Mouse (Mus musculus): Measurements from ENCODE around the gene Mrpl58. TPM values are rescaled to one million over a fixed set of nuclear protein-coding genes. Genes with fewer than 3 reads are reported as not detected.

The Mrpl58 gene
- 10 to 100 TPM; 95.7 to 96.6 TPM for total RNA-seq (2021)
- long read RNA-seq, experiment 1, transcript Mrpl58-209 (6 exons, 2,596 nt): major isoform, 23 of 45 reads
- long read RNA-seq, experiment 1, transcript Mrpl58-202 (6 exons, 749 nt): minor isoform, 7 of 45 reads
- long read RNA-seq, experiment 1, partial matches to known transcripts: 2 of 45 reads
- long read RNA-seq, experiment 1, other reads (novel, unspliced or antisense): 9 of 45 reads
- long read RNA-seq, experiment 2, transcript Mrpl58-209 (6 exons, 2,596 nt): major isoform, 51 of 84 reads
- long read RNA-seq, experiment 2, transcript Mrpl58-202 (6 exons, 749 nt): minor isoform, 12 of 84 reads
- long read RNA-seq, experiment 2, partial matches to known transcripts: 2 of 84 reads
- long read RNA-seq, experiment 2, other reads (novel, unspliced or antisense): 15 of 84 reads

- DNase-seq (ENCODE audit: low spot score in 2 of 2): peak; percentile 88 to 92
Measured at GRCm38 (mm10) chr11:115403338-115404124, at the start of gene Mrpl58. Gene Mrpl58, plus strand, starts transcription at chr11:115403752.

DNA sequence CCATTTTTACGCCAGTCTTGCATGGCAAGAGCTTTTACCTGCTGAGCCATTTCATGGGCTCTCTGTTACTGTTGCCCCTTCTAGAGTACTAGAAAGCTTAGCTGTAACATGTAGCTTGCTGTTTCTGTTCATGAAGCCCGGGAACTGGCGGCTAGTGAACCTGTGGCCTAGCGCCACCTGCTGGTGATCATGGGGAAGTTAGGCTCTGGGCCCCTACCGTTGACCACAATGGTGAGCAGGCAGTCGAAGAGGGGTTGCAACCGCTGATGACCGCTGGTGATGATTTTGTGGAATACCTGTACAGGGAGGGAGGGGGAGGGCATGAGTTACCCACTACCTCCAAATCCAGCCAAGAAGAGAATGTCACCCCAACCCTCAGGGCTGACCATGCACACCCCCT, 49.4 kb upstream of the Mrpl58 start:
- peak; percentile 51 to 78 for DNase-seq (ENCODE audit: low spot score in 2 of 2)

GRCm38 (mm10) chr11:115358468-115358867, 45.1 kb upstream of the Mrpl58 start:
- peak; percentile 71 for DNase-seq (ENCODE audit: low spot score in 2 of 2)

DNA sequence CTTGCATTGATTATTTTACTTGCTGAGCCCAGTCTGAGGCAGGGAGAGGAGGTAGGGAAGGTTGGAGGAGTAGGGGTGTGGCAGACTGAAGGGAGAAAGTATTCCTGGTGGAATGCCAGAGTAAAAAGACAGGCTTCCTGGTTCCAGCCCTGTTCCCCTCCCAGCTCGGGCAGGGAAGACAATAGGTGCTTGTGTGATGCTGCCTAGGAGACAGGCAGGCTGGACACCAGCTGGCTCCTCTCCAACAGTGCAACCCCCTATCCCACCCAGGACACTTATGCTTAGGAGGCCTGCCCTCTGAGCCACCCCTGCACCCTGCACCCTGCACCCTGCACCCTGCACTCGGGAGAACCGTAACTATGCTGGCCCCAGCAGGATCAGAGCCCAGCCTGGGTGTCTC, 44.3 kb upstream of the Mrpl58 start:
- no peak for DNase-seq (ENCODE audit: low spot score in 2 of 2)

DNA sequence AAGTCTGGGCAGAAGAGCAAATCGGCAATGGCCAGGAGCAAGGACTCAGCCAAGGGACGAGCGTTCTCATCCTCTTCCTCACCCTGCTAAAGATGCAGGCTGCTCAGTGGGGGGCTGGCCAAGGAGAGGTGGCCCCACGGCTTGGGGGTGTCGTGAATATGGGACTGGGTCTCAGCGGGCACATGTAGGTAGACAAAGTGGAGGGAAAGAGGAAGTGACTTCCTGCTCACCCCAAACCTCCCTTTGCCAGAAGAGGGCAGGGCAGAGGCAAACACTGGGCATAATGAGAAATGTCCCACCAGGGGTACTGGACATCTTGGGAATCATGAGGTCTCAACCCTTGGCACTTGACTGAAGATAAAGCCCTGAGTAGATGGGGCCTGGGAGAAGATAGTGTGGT, 43.8 kb upstream of the Mrpl58 start:
- DNase-seq (ENCODE audit: low spot score in 2 of 2): no peak

- no peak for DNase-seq (ENCODE audit: low spot score in 2 of 2)
Measured at GRCm38 (mm10) chr11:115364136-115364535, 39.4 kb upstream of the Mrpl58 start.

GRCm38 (mm10) chr11:115366039-115366705, 37.4 kb upstream of the Mrpl58 start:
- no peak for DNase-seq (ENCODE audit: low spot score in 2 of 2)

DNA sequence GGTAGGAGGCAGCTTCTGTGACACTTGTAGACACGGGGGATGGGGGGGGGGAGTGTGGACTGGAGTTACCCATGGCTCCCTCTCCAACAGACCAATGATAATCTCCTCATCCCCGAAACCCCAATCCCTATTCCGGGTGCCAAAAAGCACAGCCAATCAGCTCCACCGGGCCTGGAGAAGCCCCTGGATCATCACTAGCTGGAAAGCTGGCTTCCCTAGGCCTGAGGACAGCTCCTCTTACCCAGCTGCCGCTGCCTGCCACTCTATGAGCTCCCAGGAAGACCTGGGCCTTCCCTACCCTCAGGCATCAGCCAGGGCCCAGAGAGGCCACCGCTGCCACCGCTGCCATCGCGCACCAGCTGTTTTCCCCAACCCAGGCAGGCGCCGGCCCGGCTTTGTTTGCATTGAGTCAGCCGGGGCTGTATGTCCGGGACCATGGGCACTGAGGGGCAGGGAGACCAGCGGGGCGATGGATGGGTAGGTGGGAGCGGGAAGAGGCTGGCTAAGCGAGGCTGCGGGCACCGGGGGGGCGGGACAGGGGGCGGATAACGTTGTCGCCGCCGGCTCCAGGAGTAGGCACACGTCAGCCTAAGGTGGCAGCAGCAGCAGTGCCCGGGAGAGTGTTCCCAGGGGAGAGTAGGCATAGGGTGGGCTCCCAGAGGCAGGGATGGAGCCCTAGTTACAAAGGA, 36.7 kb upstream of the Mrpl58 start:
- peak; percentile 66 to 77 for DNase-seq (ENCODE audit: low spot score in 2 of 2)

GRCm38 (mm10) chr11:115367395-115367944, 36.1 kb upstream of the Mrpl58 start, which contains the start of gene Hid1:
Gene Hid1, minus strand, starts transcription at chr11:115367756.
- peak; percentile 79 to 86 for DNase-seq (ENCODE audit: low spot score in 2 of 2)

GRCm38 (mm10) chr11:115370368-115370767, 33.2 kb upstream of the Mrpl58 start:
- DNase-seq (ENCODE audit: low spot score in 2 of 2): no peak

- no peak for DNase-seq (ENCODE audit: low spot score in 2 of 2)
Measured at GRCm38 (mm10) chr11:115371354-115371753, 32.2 kb upstream of the Mrpl58 start.

GRCm38 (mm10) chr11:115372015-115372414, 31.5 kb upstream of the Mrpl58 start:
- DNase-seq (ENCODE audit: low spot score in 2 of 2): no peak

DNA sequence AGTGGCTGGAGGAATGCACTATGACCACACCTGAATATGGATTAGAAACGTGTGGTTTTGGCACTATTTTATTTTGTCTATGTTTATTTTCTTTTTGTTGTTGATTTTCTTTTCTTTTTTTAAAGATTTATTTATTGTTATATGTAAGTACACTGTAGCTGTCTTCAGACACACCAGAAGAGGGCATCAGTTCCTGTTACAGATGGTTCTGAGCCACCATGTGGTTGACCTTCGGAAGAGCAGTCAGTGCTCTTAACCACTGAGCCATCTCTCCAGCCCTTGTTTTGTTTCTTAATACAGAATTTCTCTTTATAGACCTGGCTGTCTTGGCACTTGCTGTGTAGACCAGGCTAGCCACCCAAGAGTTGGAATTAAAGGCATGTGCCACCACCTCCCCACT, 30.8 kb upstream of the Mrpl58 start:
- DNase-seq (ENCODE audit: low spot score in 2 of 2): no peak

DNA sequence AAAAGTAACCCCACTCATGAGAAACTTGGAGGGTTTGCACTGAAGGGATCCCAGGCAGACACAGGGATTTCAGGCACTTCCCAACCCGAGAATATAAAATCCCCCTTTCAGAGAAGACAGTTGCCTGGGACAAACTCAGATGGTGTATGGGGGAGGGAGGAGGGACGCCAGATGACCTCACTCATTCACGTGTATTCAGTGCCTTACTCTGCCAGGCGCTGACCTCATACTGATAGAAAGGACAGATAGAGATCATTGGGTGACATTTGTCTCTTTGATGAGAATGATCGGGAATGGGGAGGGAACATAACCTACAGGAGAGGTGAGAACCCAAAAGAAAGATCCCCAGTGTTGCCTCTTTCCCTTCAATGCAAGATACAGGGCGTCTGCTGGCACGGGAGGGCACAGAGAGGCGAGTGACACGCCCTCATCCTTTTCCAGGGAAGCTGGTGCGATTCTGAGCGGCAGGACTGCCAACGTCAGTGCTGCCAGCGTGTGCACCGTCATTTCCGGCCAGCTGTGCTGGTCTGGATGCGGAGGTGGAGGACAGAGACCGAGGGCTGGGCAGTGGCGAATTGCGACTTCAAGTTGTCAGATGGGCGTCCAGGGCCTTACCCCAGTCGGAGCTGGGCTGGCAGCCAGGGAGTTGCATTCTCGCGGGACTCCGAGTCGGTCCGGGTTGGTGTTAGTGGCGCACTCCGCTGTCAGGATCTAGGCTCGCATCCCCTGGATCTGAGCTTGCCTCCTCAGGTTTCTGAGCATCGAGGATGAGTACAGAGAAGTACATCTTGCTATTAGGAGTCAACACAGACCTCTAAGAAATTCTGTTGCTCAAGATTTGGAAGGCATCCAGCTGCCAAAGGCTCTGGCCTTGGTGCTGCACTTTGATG, 29.5 kb upstream of the Mrpl58 start:
- peak; percentile 60 to 70 for DNase-seq (ENCODE audit: low spot score in 2 of 2)

DNA sequence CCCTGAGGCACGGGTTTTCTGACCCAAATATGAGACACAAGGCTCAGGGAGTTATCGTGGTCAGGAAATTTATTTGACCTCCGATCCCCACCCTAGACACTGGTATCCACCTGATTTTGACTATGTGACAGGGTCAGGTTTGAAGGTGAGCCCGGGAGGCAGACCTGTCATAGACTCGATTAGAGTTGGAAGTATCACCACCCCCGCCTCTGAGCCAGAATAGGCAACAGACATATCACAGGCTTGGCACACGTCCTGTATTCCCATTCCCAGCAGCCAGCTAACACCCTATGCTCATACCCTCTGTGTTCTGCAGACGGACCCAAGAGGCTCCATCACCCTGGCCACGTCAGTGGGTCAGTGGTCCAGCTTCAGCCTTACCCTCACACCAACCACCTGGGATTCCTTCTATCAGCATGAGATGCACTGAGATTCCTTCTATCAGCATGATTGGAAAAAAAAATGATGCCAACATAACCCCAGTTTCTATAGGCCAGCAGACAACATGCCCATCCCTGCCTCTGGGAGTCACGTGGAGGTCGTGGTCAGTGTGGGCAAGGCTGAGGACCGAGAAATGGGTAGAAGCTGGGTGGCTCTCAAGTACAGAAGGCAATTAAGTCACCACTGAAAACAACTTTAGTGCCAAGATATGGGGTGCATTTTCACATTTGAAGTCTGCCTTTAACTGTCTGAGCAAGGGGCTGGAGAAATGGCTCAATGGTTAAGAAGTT, 28.7 kb upstream of the Mrpl58 start:
- peak; percentile 58 to 63 for DNase-seq (ENCODE audit: low spot score in 2 of 2)

- DNase-seq (ENCODE audit: low spot score in 2 of 2): no peak
Measured at GRCm38 (mm10) chr11:115376722-115377121, 26.8 kb upstream of the Mrpl58 start.

- no peak for DNase-seq (ENCODE audit: low spot score in 2 of 2)
Measured at GRCm38 (mm10) chr11:115377254-115377653, 26.3 kb upstream of the Mrpl58 start.

DNA sequence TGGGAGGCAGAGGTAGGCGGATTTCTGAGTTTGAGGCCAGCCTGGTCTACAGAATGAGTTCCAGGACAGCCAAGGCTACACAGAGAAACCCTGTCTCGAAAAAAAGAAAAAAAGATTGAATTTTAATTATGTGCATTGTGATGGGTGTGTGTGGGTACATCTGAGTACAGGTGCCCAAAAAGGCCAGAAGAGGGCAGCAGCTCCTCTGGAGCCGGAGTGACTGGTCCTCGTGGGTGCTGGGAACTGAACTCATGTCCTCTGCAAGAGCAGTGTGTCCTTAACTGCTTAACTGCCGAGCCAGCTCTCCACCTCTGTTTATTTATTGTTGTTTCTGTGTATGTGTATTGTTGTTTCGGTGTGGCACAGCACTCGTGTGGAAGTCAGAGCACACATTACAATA, 25.7 kb upstream of the Mrpl58 start:
- DNase-seq (ENCODE audit: low spot score in 2 of 2): no peak

- no peak for DNase-seq (ENCODE audit: low spot score in 2 of 2)
Measured at GRCm38 (mm10) chr11:115381276-115381675, 22.3 kb upstream of the Mrpl58 start.
